Mouse (Mus musculus) MEL (cell line): Measurements from ENCODE around the gene Ypel4. TPM values are rescaled to one million over a fixed set of nuclear protein-coding genes. Genes with fewer than 3 reads are reported as not detected.

ENCODE experiments used
- DNase-seq: peaks from one replicate; pipeline ENCODE4 v3.0.0; 2011; ENCODE audit warnings: low read depth, low spot score
- H3K27ac ChIP-seq: 2 replicates; pipeline ENCODE4 v1.5.1; 2012; ENCODE audit warnings: low read depth, mild to moderate bottlenecking, control low read depth, low read length, moderate library complexity; ENCODE audit not compliant: control insufficient read depth
- H3K27me3 ChIP-seq, 2 experiments: fragments of 150-350 bp in 1 of 2; sonication (generic) in 1 of 2; 2 replicates each; pipeline ENCODE4 v1.6.1; 2012; ENCODE audit warnings: low read length in 2 of 2, mild to moderate bottlenecking in 2 of 2, improper control_type of control experiment in 1 of 2, moderate library complexity in 1 of 2; ENCODE audit not compliant: insufficient read depth in 2 of 2, control insufficient read depth in 1 of 2
- H3K36me3 ChIP-seq, 2 experiments: 2 replicates each; pipeline ENCODE4 v1.6.1; 2012 to 2014; ENCODE audit warnings: low read length in 2 of 2, improper control_type of control experiment in 1 of 2, inconsistent platforms in 1 of 2, mild to moderate bottlenecking in 1 of 2; ENCODE audit not compliant: insufficient read depth in 2 of 2, control insufficient read depth in 1 of 2
- H3K4me1 ChIP-seq, 2 experiments: fragments of 150-350 bp in 1 of 2; sonication (generic) in 1 of 2; 2 replicates each; pipeline ENCODE4 v1.6.1; 2012; ENCODE audit warnings: low read length in 2 of 2, improper control_type of control experiment in 1 of 2, mild to moderate bottlenecking in 1 of 2; ENCODE audit not compliant: insufficient read depth in 2 of 2, control insufficient read depth in 1 of 2
- H3K4me3 ChIP-seq, 2 experiments: fragments of 150-350 bp in 1 of 2; sonication (generic) in 1 of 2; 2 replicates each; pipeline ENCODE4 v1.5.1; 2012; ENCODE audit warnings: low read depth in 2 of 2, low read length in 2 of 2, mild to moderate bottlenecking in 2 of 2, moderate library complexity in 2 of 2, control low read depth in 1 of 2, improper control_type of control experiment in 1 of 2; ENCODE audit not compliant: control insufficient read depth in 1 of 2, insufficient read depth in 1 of 2
- H3K79me2 ChIP-seq: 2 replicates; pipeline ENCODE4 v1.6.1; 2012; ENCODE audit warnings: mild to moderate bottlenecking, low read length, moderate library complexity; ENCODE audit not compliant: control insufficient read depth, poor library complexity, insufficient read depth
- H3K9ac ChIP-seq: 2 replicates; pipeline ENCODE4 v1.6.1; 2012; ENCODE audit warnings: low read depth, mild to moderate bottlenecking, control low read depth, low read length, moderate library complexity; ENCODE audit not compliant: control insufficient read depth, poor library complexity, severe bottlenecking
- H3K9me3 ChIP-seq: fragments of 150-350 bp; sonication (generic); replicated peaks from 2 replicates; pipeline ENCODE4 v1.6.1; 2012; ENCODE audit warnings: mild to moderate bottlenecking, low read length, improper control_type of control experiment, moderate library complexity; ENCODE audit not compliant: insufficient read depth
- BHLHE40 ChIP-seq: IDR thresholded peaks from 2 replicates; pipeline ENCODE4 v1.6.1; 2012; ENCODE audit warnings: low read depth, mild to moderate bottlenecking, inconsistent platforms, low read length, improper control_type of control experiment, borderline replicate concordance
- CHD1 ChIP-seq: IDR thresholded peaks from 2 replicates; pipeline ENCODE4 v1.6.1; 2012; ENCODE audit warnings: low read depth, mild to moderate bottlenecking, inconsistent platforms, low read length, improper control_type of control experiment
- CHD2 ChIP-seq: IDR thresholded peaks from 2 replicates; pipeline ENCODE4 v1.6.1; 2011; ENCODE audit warnings: low read length, improper control_type of control experiment
- EP300 ChIP-seq, 2 experiments: IDR thresholded peaks; 2 replicates each; pipeline ENCODE4 v1.6.1; 2011; ENCODE audit warnings: improper control_type of control experiment in 2 of 2, low read length in 2 of 2, low read depth in 1 of 2, mild to moderate bottlenecking in 1 of 2
- ETS1 ChIP-seq: IDR thresholded peaks from 2 replicates; pipeline ENCODE4 v1.6.1; 2012; ENCODE audit warnings: low read depth, mild to moderate bottlenecking, inconsistent platforms, low read length, improper control_type of control experiment, moderate library complexity
- GABPA ChIP-seq: IDR thresholded peaks from 2 replicates; pipeline ENCODE4 v1.6.1; 2012; ENCODE audit warnings: low read depth, mild to moderate bottlenecking, inconsistent platforms, low read length, improper control_type of control experiment, moderate library complexity
- GATA1 ChIP-seq: IDR thresholded peaks from 2 replicates; pipeline ENCODE4 v1.6.1; 2011; ENCODE audit warnings: low read depth, low read length, improper control_type of control experiment
- HCFC1 ChIP-seq: IDR thresholded peaks from 2 replicates; pipeline ENCODE4 v1.6.1; 2012; ENCODE audit warnings: low read depth, mild to moderate bottlenecking, inconsistent platforms, low read length, improper control_type of control experiment, moderate library complexity
- JUND ChIP-seq: IDR thresholded peaks from 2 replicates; pipeline ENCODE4 v1.6.1; 2011; ENCODE audit warnings: low read depth, mild to moderate bottlenecking, improper control_type of control experiment, low read length
- MAFK ChIP-seq: IDR thresholded peaks from 2 replicates; pipeline ENCODE4 v1.6.1; 2011; ENCODE audit warnings: low read depth, mild to moderate bottlenecking, low read length, improper control_type of control experiment, borderline replicate concordance
- MAZ ChIP-seq: IDR thresholded peaks from 2 replicates; pipeline ENCODE4 v1.6.1; 2012; ENCODE audit warnings: low read depth, mild to moderate bottlenecking, inconsistent platforms, low read length, improper control_type of control experiment
- MEF2A ChIP-seq: IDR thresholded peaks from 2 replicates; pipeline ENCODE4 v1.6.1; 2014; ENCODE audit warnings: low read depth, mild to moderate bottlenecking, inconsistent platforms, low read length, improper control_type of control experiment; ENCODE audit not compliant: poor library complexity, insufficient replicate concordance, severe bottlenecking; ENCODE audit errors: extremely low read depth
- MXI1 ChIP-seq: IDR thresholded peaks from 2 replicates; pipeline ENCODE4 v1.6.1; 2011; ENCODE audit warnings: mild to moderate bottlenecking, low read depth, low read length, improper control_type of control experiment
- MYB ChIP-seq: IDR thresholded peaks from 2 replicates; pipeline ENCODE4 v1.6.1; 2011; ENCODE audit warnings: mild to moderate bottlenecking, low read depth, low read length, improper control_type of control experiment
- MYC ChIP-seq: IDR thresholded peaks from 2 replicates; pipeline ENCODE4 v1.6.1; 2011; ENCODE audit warnings: low read depth, mild to moderate bottlenecking, low read length, improper control_type of control experiment, moderate library complexity
- NELFE ChIP-seq: IDR thresholded peaks from 2 replicates; pipeline ENCODE4 v1.6.1; 2011; ENCODE audit warnings: low read depth, low read length, improper control_type of control experiment
- NRF1 ChIP-seq: IDR thresholded peaks from 2 replicates; pipeline ENCODE4 v1.6.1; 2014; ENCODE audit warnings: low read depth, mild to moderate bottlenecking, inconsistent platforms, low read length, improper control_type of control experiment, moderate library complexity; ENCODE audit not compliant: poor library complexity, insufficient read depth, severe bottlenecking
- POLR2AphosphoS2 ChIP-seq: IDR thresholded peaks from 2 replicates; pipeline ENCODE4 v1.6.1; 2011; ENCODE audit warnings: low read length, improper control_type of control experiment
- RCOR1 ChIP-seq: IDR thresholded peaks from 2 replicates; pipeline ENCODE4 v1.6.1; 2012; ENCODE audit warnings: low read depth, mild to moderate bottlenecking, inconsistent platforms, low read length, improper control_type of control experiment
- SIN3A ChIP-seq: IDR thresholded peaks from 2 replicates; pipeline ENCODE4 v1.6.1; 2012; ENCODE audit warnings: low read length, improper control_type of control experiment, inconsistent platforms
- SMC3 ChIP-seq: IDR thresholded peaks from 2 replicates; pipeline ENCODE4 v1.6.1; 2011; ENCODE audit warnings: low read depth, low read length, improper control_type of control experiment
- TAL1 ChIP-seq: IDR thresholded peaks from 2 replicates; pipeline ENCODE4 v1.6.1; 2012; ENCODE audit warnings: mild to moderate bottlenecking, inconsistent platforms, low read length, moderate library complexity, mixed read lengths
- TBP ChIP-seq: IDR thresholded peaks from 2 replicates; pipeline ENCODE4 v1.8.0; 2011; ENCODE audit warnings: low read depth, low read length, improper control_type of control experiment
- TCF12 ChIP-seq: IDR thresholded peaks from 2 replicates; pipeline ENCODE4 v1.6.1; 2014; ENCODE audit warnings: low read depth, mild to moderate bottlenecking, inconsistent platforms, low read length, improper control_type of control experiment, moderate library complexity
- UBTF ChIP-seq: IDR thresholded peaks from 2 replicates; pipeline ENCODE4 v1.6.1; 2012; ENCODE audit warnings: low read depth, mild to moderate bottlenecking, inconsistent platforms, low read length, improper control_type of control experiment, moderate library complexity, borderline replicate concordance; ENCODE audit not compliant: insufficient read depth
- USF2 ChIP-seq, 2 experiments: IDR thresholded peaks; 2 replicates each; pipeline ENCODE4 v1.6.1; 2011 to 2012; ENCODE audit warnings: improper control_type of control experiment in 2 of 2, low read length in 2 of 2, borderline replicate concordance in 1 of 2, inconsistent platforms in 1 of 2, low read depth in 1 of 2, mild to moderate bottlenecking in 1 of 2; ENCODE audit not compliant: insufficient read depth in 1 of 2
- ZKSCAN1 ChIP-seq: IDR thresholded peaks from 2 replicates; pipeline ENCODE4 v1.6.1; 2012; ENCODE audit warnings: low read depth, mild to moderate bottlenecking, inconsistent platforms, low read length, improper control_type of control experiment, moderate library complexity
- polyA plus RNA-seq, 2 experiments: library from polyadenylated mRNA; stranded (reverse) in 1 of 2; unstranded in 1 of 2; fragments of >175 nt in 1 of 2; fragments of >200 nt in 1 of 2; gene quantifications; 2 replicates each; pipeline versions ENCODE4 v1.2.1 to v1.2.4; 2012; ENCODE audit warnings: low replicate concordance in 2 of 2, low read depth in 1 of 2; ENCODE audit not compliant: insufficient read length in 2 of 2, insufficient read depth in 1 of 2, missing spikeins in 1 of 2
- total RNA-seq: library from RNA; depleted of rRNA; stranded (reverse); fragments of 300-350 nt; gene quantifications from 2 replicates; pipeline ENCODE4 v1.2.3, GENCODE M21; 2012

Gene Ypel4
- total and polyA plus RNA-seq, 3 experiments = 0.06 TPM; not detected in 2

DNA sequence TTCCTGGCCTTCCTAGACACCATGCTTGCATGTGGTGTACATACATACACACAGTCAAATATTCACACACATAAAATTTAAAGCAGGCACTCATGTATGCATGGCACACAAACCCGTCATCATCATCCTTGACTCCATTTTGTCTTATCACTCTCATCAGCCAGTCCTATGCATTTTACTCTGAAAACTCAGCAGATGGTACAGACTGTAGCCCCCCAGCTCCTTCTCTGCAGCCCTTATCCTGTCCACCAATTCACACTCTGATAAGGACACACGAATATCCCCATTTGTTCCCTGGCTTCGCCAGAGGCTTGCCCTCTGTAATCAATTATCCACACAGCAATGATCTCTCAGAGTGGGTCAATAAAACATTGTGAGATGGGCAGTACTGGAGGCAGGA is 12.7 kb upstream of the Ypel4 start:
- Histone ChIP-seq H3K27ac (peak overlapping the region; percentile 26; the same call in 1 of the 2 replicates), H3K79me2 (peaks cover 19% of the 10 kb centered on the region), H3K36me3 (peaks cover 5 to 42% of the 10 kb centered on the region in 2 experiments; a peak in 3 of 4 replicates), H3K4me3 (no peak overlapping the region), H3K9me3 (no peaks in the 10 kb centered on the region), H3K9ac (no peak overlapping the region), H3K4me1 (peaks cover 9 to 20% of the 10 kb centered on the region in 2 experiments), H3K27me3 (no peaks in the 10 kb centered on the region)
- TF ChIP-seq HCFC1 (no peak), GABPA (no peak), CHD1 (no peak), SIN3A (peak; percentile 10; the same call in 1 of the 2 replicates), USF2 (IDR thresholded peaks at IDR 0.05; ENCODE audit: borderline replicate concordance in 1 of 2, insufficient read depth in 1 of 2, low read depth in 1 of 2, low read length in 2 of 2) (no peak), TCF12 (0 out of 2 replicates have a peak, but pooled peaks have one; percentile 18), TBP (no peak), JUND (no peak), MEF2A (no peak), NRF1 (no peak), GATA1 (peak; percentile 65), MAFK (no peak), MXI1 (no peak), SMC3 (no peak), RCOR1 (no peak), UBTF (no peak), EP300 (IDR thresholded peaks at IDR 0.05; ENCODE audit: low read depth in 1 of 2, low read length in 2 of 2) (peak in 1 of 2 experiments; percentile 31; a peak in 1 of 4 replicates)
- TF ChIP-seq, all 39 proteins: peak for 4
- DNase-seq = peak; percentile 45

DNA sequence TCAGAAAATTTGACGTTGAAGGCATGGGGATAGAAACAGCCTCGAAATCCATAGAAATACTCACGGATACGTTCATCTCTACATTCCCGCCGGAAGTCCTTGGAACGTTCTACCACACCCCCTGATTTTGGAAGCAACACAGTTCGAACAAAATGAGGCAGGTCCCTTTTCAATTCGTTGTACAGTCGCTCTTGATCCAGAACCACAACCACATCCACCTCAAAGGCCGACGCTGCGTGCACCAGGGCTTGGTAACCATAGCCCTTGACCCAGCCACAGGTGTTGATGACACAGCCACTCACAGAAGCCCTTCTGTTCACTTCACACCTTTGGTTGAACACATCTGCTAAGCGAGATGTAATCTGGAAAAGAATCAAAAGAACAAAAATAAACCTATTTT is 10.0 kb upstream of the Ypel4 start:
- peaks cover 5 to 39% of the 10 kb centered on the region in 2 experiments; a peak in 3 of 4 replicates for H3K36me3 ChIP-seq
- no peak overlapping the region for H3K4me3 ChIP-seq
- H3K79me2 ChIP-seq = peaks cover 27% of the 10 kb centered on the region
- no peaks in the 10 kb centered on the region for H3K9me3 ChIP-seq
- no peak overlapping the region for H3K27ac ChIP-seq
- peaks cover 12 to 17% of the 10 kb centered on the region in 2 experiments for H3K4me1 ChIP-seq
- no peak overlapping the region for H3K9ac ChIP-seq
- DNase-seq = no peak
- no peak for TF ChIP-seq MAZ
- TF ChIP-seq MAFK = no peak
- TF ChIP-seq UBTF = no peak
- no peak for TF ChIP-seq RCOR1
- no peak for TF ChIP-seq TAL1
- no peak for TF ChIP-seq BHLHE40
- TF ChIP-seq ETS1 = no peak
- no peak for TF ChIP-seq SMC3
- TF ChIP-seq MXI1 = no peak
- TF ChIP-seq EP300 (IDR thresholded peaks at IDR 0.05; ENCODE audit: low read depth in 1 of 2, low read length in 2 of 2) = no peak
- TF ChIP-seq MYC = no peak
- TF ChIP-seq ZKSCAN1 = no peak
- TF ChIP-seq TCF12 = no peak
- TF ChIP-seq POLR2AphosphoS2 = no peak
- no peak for TF ChIP-seq CHD2
- TF ChIP-seq NELFE = no peak
- no peak for TF ChIP-seq MYB
- TF ChIP-seq, all 39 proteins: peak for 0
- no peaks in the 10 kb centered on the region for H3K27me3 ChIP-seq
